In the genomic region with DNA sequence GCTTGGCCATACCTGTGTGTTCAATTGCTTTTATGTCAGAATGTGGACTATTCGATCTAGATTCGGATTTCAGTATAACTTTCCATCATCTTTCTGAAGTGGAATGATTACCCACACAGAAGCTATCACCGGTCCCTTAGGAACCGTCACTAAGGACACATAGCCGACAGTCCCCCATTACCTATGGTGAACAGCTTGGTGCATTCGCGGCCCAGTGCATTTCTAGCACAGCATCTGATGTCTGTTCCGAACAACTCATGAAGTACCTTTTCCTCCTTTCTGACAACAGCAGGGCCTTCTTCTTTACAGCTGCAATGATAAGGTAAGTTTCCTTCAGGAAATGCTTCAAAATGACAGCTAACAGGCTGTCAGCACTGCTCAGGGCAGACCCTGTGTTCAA, we compare ENCODE assay signal across 21 mouse cellular contexts. TPM values are rescaled to one million over a fixed set of nuclear protein-coding genes. Genes with fewer than 3 reads are reported as not detected.
DNase-seq lines count a peak whose midpoint lies in the region; TF ChIP-seq lines count a peak whose summit lies in the region.
"Had no signal": no experiment of that assay in that cellular context is flagged by ENCODE, and none has a peak within 500 bp of the region (broad histone marks: within the 10 kb centered on the region; RNA-seq: fewer than 3 reads in every experiment).

No protein-coding gene starts in this region.

- H3K27ac ChIP-seq in layer of hippocampus, adult 2 months = peak overlapping the region; percentile 79

- intact Hi-C loops in left cerebral cortex, postnatal 4 days (cut with DNase I) = no loop called here
- intact Hi-C loops in left cerebral cortex, postnatal 25 days (cut with DNase I) = no loop called here

- H3K4me3 ChIP-seq in layer of hippocampus, adult 2 months = no peak overlapping the region

- peak; percentile 30 to 56 for DNase-seq in cerebellum, postnatal 10 days
- DNase-seq in cerebellum, adult 9-10 months = no peak
- DNase-seq in heart, adult 11 months = peak; percentile 65
- DNase-seq in heart, adult 8-10 months (ENCODE audit: low spot score) = no peak
- DNase-seq in layer of hippocampus, adult 2 months (ENCODE audit: low spot score in 2 of 2) = no peak
- DNase-seq in layer of hippocampus, postnatal 36 days = no peak
- DNase-seq in left cerebral cortex, postnatal 4 days = peak; percentile 24
- no peak for DNase-seq in left cerebral cortex, postnatal 25 days (ENCODE audit: low spot score in 2 of 2)
- DNase-seq: adrenal gland, adult 2 months; adrenal gland, adult 8-10 months; adrenal gland, postnatal 10 days; adrenal gland, postnatal 14 days; adrenal gland, postnatal 25 days; adrenal gland, postnatal 36 days; B cell, adult 2 months; cerebellum, adult 11 months; cerebellum, adult 11-12 months had no signal

- no peak for TF ChIP-seq CTCF in layer of hippocampus, adult 2 months (conservative IDR thresholded peaks at IDR 0.05)

RNA-seq across cellular contexts. Expression of gene Flt3, which starts 30.0 kb away (rescaled TPM):
- total RNA-seq in heart, adult 8-10 months (2022) = under 1 TPM in 1 of 4 experiments, not detected in 3; 0.17 TPM
- total RNA-seq in layer of hippocampus, adult 2 months (2021) = 10 to 100 TPM in 1 of 2 experiments, 1 to 10 TPM in 1; 9.8 to 11.0 TPM
- 1 to 10 TPM; 8.5 to 9.8 TPM for total RNA-seq in layer of hippocampus, postnatal 36 days (2021)
- total RNA-seq in left cerebral cortex, postnatal 4 days (2021) = under 1 TPM; 0.42 to 0.64 TPM
- 1 to 10 TPM; 4.7 to 5.3 TPM for total RNA-seq in left cerebral cortex, postnatal 25 days (2021)
- total RNA-seq: adrenal gland, postnatal 25 days; MEL had no signal

RNA-seq across cellular contexts. Expression of gene Urad, which starts 48.0 kb away (rescaled TPM):
- not detected for total RNA-seq in heart, adult 8-10 months (2022)
- total RNA-seq in layer of hippocampus, adult 2 months (2021) = not detected
- total RNA-seq in layer of hippocampus, postnatal 36 days (2021) = not detected
- not detected for total RNA-seq in left cerebral cortex, postnatal 4 days (2021)
- not detected for total RNA-seq in left cerebral cortex, postnatal 25 days (2021)
- total RNA-seq: CH12.LX, ES-E14, G1E, MEL had no signal

RNA-seq across cellular contexts. Expression of gene Pan3, which starts 59.7 kb away (rescaled TPM):
- total RNA-seq in heart, adult 8-10 months (2022) = 10 to 100 TPM; 27.8 to 37.4 (median 29.4) TPM
- 100 to 1,000 TPM in 1 of 2 experiments, 10 to 100 TPM in 1; 96.7 to 114 TPM for total RNA-seq in layer of hippocampus, adult 2 months (2021)
- 100 to 1,000 TPM in 1 of 2 experiments, 10 to 100 TPM in 1; 82.4 to 118 TPM for total RNA-seq in layer of hippocampus, postnatal 36 days (2021)
- 100 to 1,000 TPM in 1 of 2 experiments, 10 to 100 TPM in 1; 90.3 to 107 TPM for total RNA-seq in left cerebral cortex, postnatal 4 days (2021)
- 10 to 100 TPM; 78.8 to 84.1 TPM for total RNA-seq in left cerebral cortex, postnatal 25 days (2021)

Comparison
In these comparisons a context has a peak if more than half of its experiments do, and no peak if none do; other contexts are left out.
1. DNase-seq: peak in cerebellum, postnatal 10 days (2 of 2), heart, adult 11 months (single experiment) and left cerebral cortex, postnatal 4 days (single experiment); none in cerebellum, adult 9-10 months (single experiment), heart, adult 8-10 months (single experiment), layer of hippocampus, adult 2 months (0 of 2), layer of hippocampus, postnatal 36 days (0 of 2) and left cerebral cortex, postnatal 25 days (0 of 2).